Mouse (Mus musculus) neural tube, embryonic 15.5 days (tissue): ENCODE data around the gene Plekhg6. TPM values are rescaled to one million over a fixed set of nuclear protein-coding genes. Genes with fewer than 3 reads are reported as not detected.

ENCODE experiments used
- ATAC-seq: fragments of 200-750 bp; cut with Nextera tagmentation; 2 replicates; pipeline ENCODE4 v1.8.0; 2017; ENCODE audit warnings: mild to moderate bottlenecking, moderate TSS enrichment, moderate library complexity; ENCODE audit not compliant: low FRiP score
- H3K27ac ChIP-seq: fragments of 300-500 bp; sonication (generic); replicated peaks from 2 replicates; pipeline ENCODE4 v1.5.1; 2015; ENCODE audit warnings: mild to moderate bottlenecking, inconsistent platforms
- H3K27me3 ChIP-seq: fragments of 300-500 bp; sonication (generic); replicated peaks from 2 replicates; pipeline ENCODE4 v1.6.1; 2015; ENCODE audit warnings: inconsistent platforms
- H3K36me3 ChIP-seq: fragments of 300-500 bp; sonication (generic); 2 replicates; pipeline ENCODE4 v1.6.1; 2015; ENCODE audit warnings: inconsistent platforms
- H3K4me1 ChIP-seq: fragments of 300-500 bp; sonication (generic); 2 replicates; pipeline ENCODE4 v1.6.1; 2015; ENCODE audit warnings: inconsistent platforms
- H3K4me2 ChIP-seq: fragments of 300-500 bp; sonication (generic); 2 replicates; pipeline ENCODE4 v1.6.1; 2015; ENCODE audit warnings: inconsistent platforms, mild to moderate bottlenecking, moderate library complexity
- H3K4me3 ChIP-seq: fragments of 300-500 bp; sonication (generic); replicated peaks from 2 replicates; pipeline ENCODE4 v1.5.1; 2015; ENCODE audit warnings: mild to moderate bottlenecking, inconsistent platforms
- H3K9ac ChIP-seq: fragments of 300-500 bp; sonication (generic); replicated peaks from 2 replicates; pipeline ENCODE4 v1.6.1; 2015; ENCODE audit warnings: mild to moderate bottlenecking, inconsistent platforms
- H3K9me3 ChIP-seq: fragments of 300-500 bp; sonication (generic); replicated peaks from 2 replicates; pipeline ENCODE4 v1.6.1; 2016; ENCODE audit warnings: inconsistent platforms
- WGBS: fragments of 180-500 bp; shearing (Covaris S2); methylation state at CpG from one replicate; pipeline ENCODE4 v1.1.7; 2015; ENCODE audit warnings: mixed read lengths; 5-methylcytosine and 5-hydroxymethylcytosine counted together
- polyA plus RNA-seq: library from polyadenylated mRNA; unstranded; fragments of >200 nt; fragmentation: Nextera tagmentation; extraction: Ambion mirVana; gene quantifications from 2 replicates; pipeline ENCODE4 v1.2.1, GENCODE M21; 2015

The Plekhg6 gene
- polyA plus RNA-seq, 1 experiment from 2014 or later: 0.23 TPM

DNA sequence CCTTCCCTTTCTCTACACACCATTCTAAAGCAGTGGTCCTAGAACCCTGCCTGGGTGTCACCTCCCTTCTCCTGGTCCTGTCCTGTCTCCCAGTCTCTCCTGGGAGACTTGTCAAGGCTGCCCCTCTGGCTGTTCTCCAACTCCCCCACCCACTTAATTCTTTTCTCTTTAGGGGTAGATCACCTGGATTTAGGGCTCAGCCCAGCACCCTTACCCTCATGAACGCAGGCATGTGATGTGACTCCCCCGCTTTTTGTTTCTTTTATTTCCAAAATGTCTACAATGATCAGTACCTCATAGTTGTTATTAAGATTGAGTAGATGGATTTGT is 29.6 kb downstream of the Plekhg6 start:
- peak overlapping the region; percentile 62 for H3K4me2 ChIP-seq
- H3K4me1 ChIP-seq: peaks cover 44% of the 10 kb centered on the region
- no peak for ATAC-seq
- H3K9ac ChIP-seq: no peak overlapping the region
- no peaks in the 10 kb centered on the region for H3K9me3 ChIP-seq
- H3K27me3 ChIP-seq: 0 out of 2 replicates have a peak, but pooled peaks cover 6% of the 10 kb centered on the region
- H3K4me3 ChIP-seq: peak overlapping the region; percentile 39; the same call in 1 of the 2 replicates
- no peak overlapping the region for H3K27ac ChIP-seq
- WGBS: 89% methylated on average over 2 of the region's 2 CpGs
- no peaks in the 10 kb centered on the region for H3K36me3 ChIP-seq

DNA sequence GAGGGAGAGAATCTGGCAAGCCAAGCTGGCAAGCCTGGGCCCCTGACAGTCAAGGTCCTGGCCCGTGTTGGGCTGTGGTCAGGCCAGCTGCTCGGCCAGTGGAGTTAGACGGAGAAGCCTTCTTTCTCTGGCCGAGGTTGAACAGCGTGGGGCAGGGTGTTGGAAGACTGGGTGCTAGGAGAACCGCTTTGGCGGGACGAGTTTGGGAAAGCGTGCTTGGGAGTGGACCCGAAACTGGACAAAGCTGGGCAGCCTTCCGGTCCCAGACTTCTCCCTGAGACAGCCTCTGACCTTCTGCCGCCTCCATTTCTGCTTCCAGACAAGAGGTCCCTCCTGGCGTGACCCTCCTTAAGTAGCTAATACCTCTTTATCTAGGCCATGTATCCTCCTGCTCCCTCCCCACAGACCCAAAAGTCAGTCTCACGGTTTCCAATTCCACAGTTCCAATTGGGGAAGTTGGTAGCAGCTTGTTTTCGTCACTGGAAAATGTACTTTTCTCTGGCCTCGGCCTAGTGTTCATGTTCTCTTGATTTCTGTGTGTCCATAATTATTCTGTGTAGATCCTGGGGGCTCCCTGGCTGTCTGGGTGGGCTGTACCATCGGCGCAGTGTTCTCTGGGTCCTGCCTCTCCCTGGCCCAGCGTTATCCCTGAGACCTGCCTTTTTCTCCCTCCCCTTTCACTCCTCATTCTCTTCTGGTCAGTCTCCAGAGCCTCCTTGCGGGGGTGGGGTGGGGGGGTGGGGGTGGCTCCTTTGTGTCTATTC is 30.2 kb downstream of the Plekhg6 start:
- peak overlapping the region; percentile 34; the same call in 1 of the 2 replicates for H3K9ac ChIP-seq
- no peak for ATAC-seq
- no peaks in the 10 kb centered on the region for H3K36me3 ChIP-seq
- 0 out of 2 replicates have a peak, but pooled peaks cover 6% of the 10 kb centered on the region for H3K27me3 ChIP-seq
- 0 out of 2 replicates have a peak overlapping the region, but pooled peaks have one; percentile 24 for H3K27ac ChIP-seq
- peaks cover 39% of the 10 kb centered on the region for H3K4me1 ChIP-seq
- H3K9me3 ChIP-seq: no peaks in the 10 kb centered on the region
- H3K4me2 ChIP-seq: peak overlapping the region; percentile 62
- 16% methylated on average over 20 of the region's 20 CpGs for WGBS
- H3K4me3 ChIP-seq: peak overlapping the region; percentile 39

DNA sequence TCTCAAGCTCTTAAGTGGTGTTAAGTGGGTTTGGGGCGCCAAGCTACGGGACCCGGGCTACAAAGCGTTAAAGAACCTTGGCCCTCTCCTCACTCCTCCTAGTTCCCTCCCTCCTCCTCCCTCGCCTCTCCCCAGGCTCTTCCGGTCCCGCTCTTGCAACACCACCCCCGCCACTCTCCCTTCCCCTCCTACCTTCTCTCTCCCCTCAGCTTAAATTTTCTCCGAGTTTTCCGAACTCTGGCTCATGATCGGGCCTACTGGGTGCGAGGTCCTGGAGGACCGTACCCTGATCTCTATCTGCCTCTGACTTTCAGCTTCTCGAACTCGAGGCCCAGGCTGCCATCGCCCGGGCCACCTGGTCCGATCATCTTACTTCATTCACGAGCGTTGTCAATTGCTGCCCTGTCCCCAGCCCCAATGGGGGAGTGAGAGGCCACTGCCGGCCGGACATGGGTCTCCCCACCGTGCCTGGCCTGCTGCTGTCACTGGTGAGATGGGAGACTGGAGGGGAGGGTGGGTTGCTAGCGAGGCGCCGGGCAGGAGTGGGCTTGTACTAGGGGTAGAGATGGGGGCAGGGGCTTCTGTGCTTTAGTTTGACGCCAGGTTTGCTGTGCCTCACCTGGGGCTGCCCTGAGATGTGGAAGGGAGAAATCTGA is 30.9 kb downstream of the Plekhg6 start:
- H3K9ac ChIP-seq: peak overlapping the region; percentile 34
- H3K27ac ChIP-seq: 0 out of 2 replicates have a peak overlapping the region, but pooled peaks have one; percentile 33
- WGBS: 1% methylated on average over 26 of the region's 27 CpGs
- ATAC-seq: peak; percentile 49; the same call in 1 of the 2 replicates
- H3K36me3 ChIP-seq: no peaks in the 10 kb centered on the region
- H3K4me2 ChIP-seq: peak overlapping the region; percentile 62
- peaks cover 32% of the 10 kb centered on the region for H3K4me1 ChIP-seq
- H3K27me3 ChIP-seq: 0 out of 2 replicates have a peak, but pooled peaks cover 6% of the 10 kb centered on the region
- H3K9me3 ChIP-seq: no peaks in the 10 kb centered on the region
- H3K4me3 ChIP-seq: peak overlapping the region; percentile 39

DNA sequence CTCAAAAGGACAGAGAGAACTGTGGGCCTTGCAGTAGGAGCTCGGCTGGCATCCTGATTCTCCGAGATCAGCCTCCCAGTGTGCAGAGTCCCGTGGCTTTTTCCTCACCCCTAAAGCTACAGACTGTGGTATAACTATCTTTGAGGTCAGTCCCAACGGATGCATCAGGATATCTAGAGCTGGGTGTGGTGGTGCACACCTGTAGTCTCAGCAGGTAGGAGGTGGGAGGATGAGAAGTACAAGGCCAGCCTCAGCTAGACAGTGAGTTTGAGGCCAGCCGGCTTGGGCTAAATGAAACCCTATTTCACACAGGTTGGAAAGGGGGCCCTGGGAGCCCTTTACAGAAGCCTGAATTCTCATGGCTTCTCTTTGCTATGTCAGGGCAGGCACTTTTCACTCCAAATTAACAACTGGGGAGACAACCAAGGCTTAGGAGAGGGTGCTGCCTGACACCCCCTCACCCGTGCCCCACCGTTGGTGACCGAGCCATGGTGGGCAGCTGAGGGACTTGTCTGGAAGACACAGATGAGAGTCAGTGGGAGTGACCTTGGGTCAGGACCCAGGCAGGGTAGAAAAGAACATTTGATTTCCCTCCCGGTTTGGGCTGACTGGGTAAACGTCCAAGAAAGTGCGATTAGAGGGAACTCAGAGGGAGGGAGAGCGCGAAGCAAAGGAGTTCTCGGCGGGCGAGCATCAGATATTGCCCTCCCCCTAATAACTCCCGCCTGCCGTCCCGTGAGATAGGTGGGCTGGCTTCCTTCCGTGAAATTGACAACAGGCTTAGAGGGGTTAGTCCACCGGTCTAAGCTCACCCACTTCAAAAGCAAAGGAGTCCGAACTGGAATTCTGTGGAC is 31.6 kb downstream of the Plekhg6 start, which contains the start of gene Tnfrsf1a:
TSS of gene Tnfrsf1a (plus strand) at position 642 of the 854 bp plus-strand sequence.
- no peaks in the 10 kb centered on the region for H3K36me3 ChIP-seq
- H3K27ac ChIP-seq: peak within 1 kb of the TSS; percentile 33; the same call in 1 of the 2 replicates
- H3K4me2 ChIP-seq: peak within 1 kb of the TSS; percentile 62
- 0 out of 2 replicates have a peak, but pooled peaks cover 6% of the 10 kb centered on the region for H3K27me3 ChIP-seq
- H3K9me3 ChIP-seq: no peaks in the 10 kb centered on the region
- H3K4me3 ChIP-seq: peak within 1 kb of the TSS; percentile 39
- no peak for ATAC-seq
- H3K9ac ChIP-seq: peak within 1 kb of the TSS; percentile 34
- peaks cover 25% of the 10 kb centered on the region for H3K4me1 ChIP-seq
- WGBS: 6% methylated on average over 22 of the region's 22 CpGs

DNA sequence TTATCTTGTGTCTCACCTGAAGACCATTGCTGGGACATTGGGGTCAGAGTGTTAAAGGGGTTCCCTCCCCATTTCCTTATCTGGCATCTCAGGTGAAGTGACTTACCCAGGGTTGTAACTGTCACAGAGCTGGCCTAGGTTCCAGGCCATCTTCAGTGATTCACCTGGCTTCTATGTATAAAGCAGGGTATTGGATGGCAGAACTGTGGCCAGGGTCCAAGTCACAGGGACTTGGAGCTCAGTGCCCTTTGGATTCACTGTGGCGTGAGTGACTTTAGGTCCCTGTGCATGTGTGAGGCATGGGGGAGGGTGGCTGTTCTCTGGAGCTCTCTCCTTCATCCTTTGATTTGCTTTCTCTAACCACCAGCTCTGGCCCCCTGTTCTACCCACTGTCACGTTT is 34.6 kb downstream of the Plekhg6 start:
- Histone ChIP-seq H3K9me3 (no peaks in the 10 kb centered on the region), H3K4me2 (no peak overlapping the region), H3K4me1 (peaks cover 16% of the 10 kb centered on the region), H3K9ac (no peak overlapping the region), H3K36me3 (no peaks in the 10 kb centered on the region), H3K27ac (no peak overlapping the region), H3K4me3 (no peak overlapping the region), H3K27me3 (0 out of 2 replicates have a peak, but pooled peaks cover 6% of the 10 kb centered on the region)
- ATAC-seq: no peak
- WGBS: 60% methylated on average over 2 of the region's 2 CpGs

DNA sequence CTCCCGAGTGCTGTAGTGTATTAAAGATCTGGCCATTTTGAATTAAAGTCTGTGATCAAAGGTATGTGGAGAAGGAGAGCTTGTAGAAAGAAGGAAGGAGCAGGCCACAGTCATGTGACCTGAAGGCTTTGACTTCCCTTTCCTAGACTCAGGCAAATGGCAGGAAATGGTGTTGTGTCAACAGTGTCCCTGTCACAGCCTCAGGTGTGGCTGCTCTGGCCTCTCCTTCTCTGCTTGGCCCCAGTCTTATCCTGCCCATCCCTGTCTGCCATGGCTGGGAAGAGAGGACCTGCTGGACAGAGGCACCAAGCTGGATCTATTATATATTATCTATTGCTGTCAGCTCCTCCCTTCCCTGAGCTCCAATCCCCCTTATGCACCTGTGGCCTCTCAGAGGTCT is 35.0 kb downstream of the Plekhg6 start:
- WGBS: 68% methylated on average over 1 of the region's 1 CpGs
- Histone ChIP-seq H3K4me3 (no peak overlapping the region), H3K36me3 (no peaks in the 10 kb centered on the region), H3K9me3 (no peaks in the 10 kb centered on the region), H3K4me2 (no peak overlapping the region), H3K4me1 (peaks cover 16% of the 10 kb centered on the region), H3K27ac (no peak overlapping the region), H3K9ac (no peak overlapping the region), H3K27me3 (0 out of 2 replicates have a peak, but pooled peaks cover 6% of the 10 kb centered on the region)
- ATAC-seq: no peak

DNA sequence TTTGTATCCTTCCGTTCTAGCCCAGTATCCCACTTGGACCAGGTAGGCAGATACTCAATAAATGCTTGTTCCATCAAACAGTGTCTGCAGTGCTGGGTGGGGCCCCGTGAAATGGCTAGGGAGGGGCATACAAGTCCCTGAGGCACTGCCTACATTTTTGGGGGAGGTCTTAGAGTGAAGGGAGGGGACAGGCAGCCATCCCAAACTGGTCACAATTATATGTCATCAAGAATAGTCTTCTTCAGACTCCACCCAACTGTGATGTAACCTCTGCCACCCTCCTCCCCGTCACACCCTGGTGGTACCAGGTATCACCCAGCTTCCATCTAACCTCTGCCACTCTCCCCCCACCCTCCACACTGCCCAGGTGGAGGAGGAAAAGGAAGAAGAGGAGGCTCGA is 35.7 kb downstream of the Plekhg6 start:
- WGBS: 63% methylated on average over 4 of the region's 4 CpGs
- H3K4me2 ChIP-seq: no peak overlapping the region
- H3K4me3 ChIP-seq: no peak overlapping the region
- no peak overlapping the region for H3K9ac ChIP-seq
- H3K9me3 ChIP-seq: no peaks in the 10 kb centered on the region
- H3K27me3 ChIP-seq: 0 out of 2 replicates have a peak, but pooled peaks cover 6% of the 10 kb centered on the region
- no peaks in the 10 kb centered on the region for H3K36me3 ChIP-seq
- H3K27ac ChIP-seq: no peak overlapping the region
- no peak for ATAC-seq
- H3K4me1 ChIP-seq: peaks cover 14% of the 10 kb centered on the region

DNA sequence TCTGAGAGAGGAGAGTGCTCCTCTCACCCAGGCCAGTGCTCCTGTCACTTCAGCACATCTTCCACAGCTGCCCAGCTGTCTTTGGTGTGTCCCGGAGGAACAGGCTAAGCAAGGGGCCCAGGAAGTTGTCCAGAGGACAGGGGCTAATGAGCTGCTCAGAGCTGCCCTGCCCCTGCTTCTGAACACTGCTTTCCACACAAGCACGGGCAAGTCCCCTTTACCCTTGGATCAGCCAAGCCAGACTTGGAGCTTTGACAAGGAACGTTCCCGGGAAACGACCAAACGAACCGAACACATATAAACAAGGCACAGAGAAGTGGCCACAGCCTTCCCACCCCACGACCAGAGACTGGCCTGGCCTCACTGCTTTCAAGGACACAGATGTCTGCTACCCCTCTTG is 36.5 kb downstream of the Plekhg6 start:
- H3K4me2 ChIP-seq: no peak overlapping the region
- H3K9ac ChIP-seq: no peak overlapping the region
- peaks cover 6% of the 10 kb centered on the region for H3K4me1 ChIP-seq
- no peaks in the 10 kb centered on the region for H3K9me3 ChIP-seq
- 0 out of 2 replicates have a peak, but pooled peaks cover 6% of the 10 kb centered on the region for H3K27me3 ChIP-seq
- no peaks in the 10 kb centered on the region for H3K36me3 ChIP-seq
- no peak for ATAC-seq
- no peak overlapping the region for H3K4me3 ChIP-seq
- 53% methylated on average over 8 of the region's 8 CpGs for WGBS
- no peak overlapping the region for H3K27ac ChIP-seq

DNA sequence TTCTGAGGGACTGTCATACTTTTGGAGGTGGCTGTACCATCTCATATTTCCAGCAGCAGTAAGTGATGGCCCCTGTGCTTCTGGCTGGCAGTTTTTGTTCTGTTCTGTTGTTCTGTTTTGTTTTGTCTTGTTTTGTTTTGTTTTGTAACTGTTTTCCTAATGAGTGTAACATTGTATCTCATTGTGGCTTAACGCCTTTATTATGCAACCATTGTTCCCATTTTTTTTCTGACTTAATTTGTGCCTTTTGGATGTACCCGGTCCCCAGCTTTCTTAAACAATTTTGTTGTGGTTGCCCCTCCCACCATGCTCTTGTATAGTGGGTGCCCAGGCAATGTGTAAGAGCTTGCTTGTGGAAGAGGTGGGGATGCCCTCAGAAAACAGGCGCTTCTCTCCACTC is 38.4 kb downstream of the Plekhg6 start:
- no peaks in the 10 kb centered on the region for H3K9me3 ChIP-seq
- H3K4me3 ChIP-seq: no peak overlapping the region
- no peak overlapping the region for H3K9ac ChIP-seq
- no peak overlapping the region for H3K4me2 ChIP-seq
- no peaks in the 10 kb centered on the region for H3K36me3 ChIP-seq
- no peaks in the 10 kb centered on the region for H3K4me1 ChIP-seq
- ATAC-seq: no peak
- H3K27ac ChIP-seq: no peak overlapping the region
- 46% methylated on average over 3 of the region's 3 CpGs for WGBS
- H3K27me3 ChIP-seq: no peaks in the 10 kb centered on the region

DNA sequence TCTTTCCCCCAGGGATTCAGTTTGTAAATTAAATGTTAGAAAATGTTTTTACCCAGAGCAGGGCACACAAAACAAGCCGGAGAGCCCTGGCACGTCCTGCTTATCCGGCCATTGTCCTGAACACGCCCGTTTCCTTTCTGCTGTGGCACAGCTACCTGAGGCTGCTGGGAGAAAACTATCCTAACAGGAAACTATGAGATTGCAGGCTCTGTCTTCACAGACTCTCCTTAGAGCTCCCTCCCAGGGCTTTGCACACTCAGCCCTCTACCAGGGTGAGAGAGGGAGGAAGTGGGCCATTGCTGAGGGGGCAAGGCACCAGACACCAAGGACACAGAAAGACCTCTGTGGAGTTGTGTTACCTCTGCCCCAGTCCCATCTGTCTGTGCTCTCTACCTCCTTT is 40.3 kb downstream of the Plekhg6 start:
- Histone ChIP-seq H3K27me3 (no peaks in the 10 kb centered on the region), H3K4me1 (no peaks in the 10 kb centered on the region), H3K27ac (no peak overlapping the region), H3K4me3 (no peak overlapping the region), H3K4me2 (no peak overlapping the region), H3K9me3 (no peaks in the 10 kb centered on the region), H3K36me3 (no peaks in the 10 kb centered on the region), H3K9ac (no peak overlapping the region)
- ATAC-seq: no peak
- WGBS: 77% methylated on average over 5 of the region's 5 CpGs
